Mouse (Mus musculus) spleen, embryonic (tissue): ENCODE results near the gene Dmrtc1c1.
"Not testable (repeated sequence)": the region's sequence is repeated elsewhere in the genome, so short reads cannot be mapped to it uniquely, and the experiment has no call there.

Experiments used
- CTCF ChIA-PET: fragments of 350-600 bp; sonication (Branson Sonifier 250); formaldehyde crosslinking; loops from one replicate; lab custom pipeline; 2022; lab: Charles Lee

Dmrtc1c1 gene

DNA sequence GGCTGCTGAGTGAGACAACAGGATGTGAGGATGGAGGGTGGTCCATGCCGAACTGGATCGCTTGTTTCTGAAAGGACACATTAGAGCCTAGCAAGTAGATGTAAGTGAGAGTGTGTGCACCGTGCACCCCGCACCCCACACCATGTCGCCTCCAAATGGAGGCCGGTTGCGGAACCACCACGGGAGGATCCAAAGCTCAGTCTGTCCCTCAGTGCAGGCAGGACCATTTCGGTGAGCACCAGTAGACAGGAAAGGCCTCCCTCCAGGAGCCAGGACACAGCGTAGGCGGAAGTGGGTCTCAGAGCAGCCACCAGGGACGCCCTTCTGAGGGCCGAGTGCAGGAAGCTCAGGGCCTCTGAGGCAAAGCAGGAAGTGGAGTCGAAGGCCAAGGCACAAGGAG is at the start of gene Dmrtc1c1:
Gene Dmrtc1c1, plus strand, starts transcription at position 301 of the 400 bp plus-strand sequence.
- CTCF ChIA-PET, result not testable (repeated sequence)

DNA sequence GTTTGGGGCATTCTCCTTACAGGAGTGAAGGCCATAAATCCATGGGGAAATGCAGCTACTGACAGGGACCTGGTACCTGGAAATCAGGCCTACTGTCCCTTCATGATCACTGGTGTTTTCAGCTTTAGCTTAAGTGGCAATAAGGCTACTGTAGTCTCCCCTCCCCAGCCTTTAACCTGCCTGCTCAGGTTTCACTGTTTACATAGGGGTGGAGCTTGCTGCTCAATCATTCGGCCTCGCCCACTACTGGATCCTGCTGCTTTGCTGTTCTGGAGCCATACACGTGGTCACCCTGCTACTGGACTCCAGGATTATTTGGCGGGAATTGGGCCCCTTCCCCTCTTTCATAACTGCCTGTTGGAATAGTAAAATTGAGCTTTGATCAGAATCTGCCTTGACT is 36.9 kb upstream of the Dmrtc1c1 start:
- CTCF ChIA-PET, result no interaction called here

DNA sequence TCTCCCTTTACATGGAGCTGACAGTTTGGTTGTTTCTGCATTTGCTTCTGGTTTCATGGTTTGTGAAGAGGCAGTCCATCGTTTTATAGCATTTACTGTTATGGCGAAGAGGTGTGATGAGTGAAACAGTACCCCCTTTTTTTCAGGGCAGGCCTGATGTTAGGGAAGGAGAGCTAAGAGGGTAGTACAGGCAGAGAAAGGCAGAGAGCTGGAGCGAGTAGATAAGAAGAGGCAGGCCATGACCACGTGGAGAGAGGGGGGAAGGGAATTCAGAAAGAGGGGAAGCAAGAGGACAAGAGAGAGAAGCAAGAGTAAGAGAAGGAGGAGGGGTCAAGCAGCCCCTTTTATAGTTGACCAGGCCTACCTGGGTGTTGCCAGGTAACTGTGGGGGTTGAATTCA is 9.5 kb downstream of the Dmrtc1c1 start:
- CTCF ChIA-PET, result no interaction called here

DNA sequence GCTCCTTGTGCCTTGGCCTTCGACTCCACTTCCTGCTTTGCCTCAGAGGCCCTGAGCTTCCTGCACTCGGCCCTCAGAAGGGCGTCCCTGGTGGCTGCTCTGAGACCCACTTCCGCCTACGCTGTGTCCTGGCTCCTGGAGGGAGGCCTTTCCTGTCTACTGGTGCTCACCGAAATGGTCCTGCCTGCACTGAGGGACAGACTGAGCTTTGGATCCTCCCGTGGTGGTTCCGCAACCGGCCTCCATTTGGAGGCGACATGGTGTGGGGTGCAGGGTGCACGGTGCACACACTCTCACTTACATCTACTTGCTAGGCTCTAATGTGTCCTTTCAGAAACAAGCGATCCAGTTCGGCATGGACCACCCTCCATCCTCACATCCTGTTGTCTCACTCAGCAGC is 51.8 kb downstream of the Dmrtc1c1 start, which contains the start of gene Dmrtc1c2:
Gene Dmrtc1c2, minus strand, starts transcription at position 101 of the 400 bp plus-strand sequence.
- CTCF ChIA-PET, result not testable (repeated sequence)
